Mouse (Mus musculus) myocyte (in vitro differentiated cells): ENCODE data around the gene Tspan17.

ENCODE experiments used
- CEBPB ChIP-seq: IDR thresholded peaks from 2 replicates; pipeline ENCODE4 v1.6.1; 2011; ENCODE audit warnings: mild to moderate bottlenecking, moderate library complexity; ENCODE audit not compliant: poor library complexity, insufficient read depth, severe bottlenecking
- E2F4 ChIP-seq: IDR thresholded peaks from one replicate; pipeline ENCODE4 v1.6.1; 2011; ENCODE audit warnings: mild to moderate bottlenecking, control low read depth, moderate library complexity; ENCODE audit not compliant: insufficient read depth
- MAX ChIP-seq: IDR thresholded peaks from one replicate; pipeline ENCODE4 v1.6.1; 2011; ENCODE audit warnings: low read depth, mild to moderate bottlenecking, control low read depth
- MYOD1 ChIP-seq, 3 experiments: IDR thresholded peaks; one replicate each; pipeline ENCODE4 v1.6.1; 2011; ENCODE audit warnings: control low read depth in 2 of 3, low read depth in 2 of 3, mild to moderate bottlenecking in 2 of 3, moderate library complexity in 1 of 3; ENCODE audit not compliant: insufficient read length in 2 of 3, control insufficient read depth in 1 of 3
- MYOG ChIP-seq, 3 experiments: IDR thresholded peaks; one replicate each; pipeline ENCODE4 v1.6.1; 2011; ENCODE audit warnings: control low read depth in 2 of 3, low read depth in 2 of 3, mild to moderate bottlenecking in 2 of 3; ENCODE audit not compliant: insufficient read length in 2 of 3, control insufficient read depth in 1 of 3, insufficient read depth in 1 of 3
- POLR2A ChIP-seq: IDR thresholded peaks from one replicate; pipeline ENCODE4 v1.6.1; 2011; ENCODE audit warnings: low read depth, mild to moderate bottlenecking, control low read depth, moderate library complexity; ENCODE audit not compliant: insufficient read length
- POLR2AphosphoS2 ChIP-seq: IDR thresholded peaks from one replicate; pipeline ENCODE4 v1.6.1; 2011; ENCODE audit warnings: low read depth, control low read depth; ENCODE audit not compliant: insufficient read length
- REST ChIP-seq: IDR thresholded peaks from one replicate; pipeline ENCODE4 v1.6.1; 2011; ENCODE audit warnings: mild to moderate bottlenecking, control low read depth, moderate library complexity; ENCODE audit not compliant: insufficient read depth, insufficient read length
- SRF ChIP-seq: IDR thresholded peaks from one replicate; pipeline ENCODE4 v1.6.1; 2011; ENCODE audit warnings: low read depth; ENCODE audit not compliant: control insufficient read depth, insufficient read length
- TCF12 ChIP-seq: IDR thresholded peaks from one replicate; pipeline ENCODE4 v1.6.1; 2011; ENCODE audit warnings: mild to moderate bottlenecking, control low read depth; ENCODE audit not compliant: poor library complexity, insufficient read depth, severe bottlenecking
- TCF3 ChIP-seq: IDR thresholded peaks from one replicate; pipeline ENCODE4 v1.6.1; 2011; ENCODE audit warnings: low read depth, control low read depth; ENCODE audit not compliant: insufficient read length
- USF1 ChIP-seq: IDR thresholded peaks from one replicate; pipeline ENCODE4 v1.6.1; 2011; ENCODE audit warnings: low read depth, mild to moderate bottlenecking, control low read depth, moderate library complexity

- no peak for TF ChIP-seq POLR2A
- TF ChIP-seq MYOD1 (IDR thresholded peaks at IDR 0.05; ENCODE audit: control insufficient read depth in 1 of 3, insufficient read length in 2 of 3, low read depth in 2 of 3), result no peak
- TF ChIP-seq TCF12, result no peak
- no peak for TF ChIP-seq MAX
- no peak for TF ChIP-seq MYOG (IDR thresholded peaks at IDR 0.05; ENCODE audit: control insufficient read depth in 1 of 3, insufficient read depth in 1 of 3, insufficient read length in 2 of 3, low read depth in 2 of 3)
- TF ChIP-seq TCF3, result no peak
- TF ChIP-seq USF1, result no peak
- no peak for TF ChIP-seq CEBPB
- TF ChIP-seq E2F4, result no peak
- TF ChIP-seq SRF, result no peak
- no peak for TF ChIP-seq POLR2AphosphoS2
- no peak for TF ChIP-seq REST
These were observed 47.9 kb downstream of the Tspan17 start for GRCm38 (mm10) chr13:54837061-54837460.
